Mouse (Mus musculus) cerebellum, adult 11 months (tissue): ENCODE measurements around the gene Slc4a5.

Experiments used
- DNase-seq: peaks from one replicate; pipeline ENCODE4 v3.0.0; 2022

Gene Slc4a5

DNA sequence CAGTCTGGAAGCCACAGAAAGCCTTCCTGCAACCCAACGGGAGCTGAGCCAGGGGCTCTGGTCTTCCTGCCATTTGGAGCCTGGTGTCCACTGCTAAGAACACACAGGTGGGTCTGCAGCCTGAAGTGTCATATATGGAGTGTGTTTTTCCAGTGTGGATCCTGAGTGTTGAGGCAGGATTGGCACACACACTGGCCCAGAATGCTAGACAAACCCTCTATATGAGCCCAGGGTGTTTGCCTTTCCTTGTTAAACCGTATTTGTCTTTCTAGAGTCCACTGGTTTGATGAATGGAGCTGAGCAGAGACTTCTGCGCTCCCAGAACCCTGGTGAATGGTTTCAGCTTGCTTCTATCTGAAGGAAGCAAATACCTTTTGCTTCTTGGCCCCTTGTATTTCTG lies at the start of gene Slc4a5:
TSS of gene Slc4a5 (plus strand) at position 15 of the 400 bp plus-strand sequence.
- DNase-seq, result no peak

DNA sequence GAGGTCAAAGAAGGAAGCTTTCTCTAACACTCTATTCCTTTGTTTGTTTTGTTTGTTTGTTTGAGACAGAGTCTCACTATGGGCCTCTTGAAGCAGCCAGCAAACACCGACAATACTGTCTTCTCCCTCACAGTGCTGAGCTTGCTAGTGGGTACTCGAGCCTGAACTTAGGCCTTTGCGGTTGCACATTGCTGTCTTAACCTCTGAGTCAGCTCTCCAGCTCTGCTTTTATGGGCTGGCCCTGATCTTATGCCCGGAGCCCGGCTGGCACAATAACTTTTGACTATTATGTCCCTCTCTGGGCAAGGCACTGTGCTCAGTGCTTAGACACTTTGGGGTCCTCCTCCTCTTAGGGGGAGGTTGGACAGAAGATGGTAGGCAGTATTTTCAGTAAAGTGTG lies 49.8 kb upstream of the Slc4a5 start:
- no peak for DNase-seq

DNA sequence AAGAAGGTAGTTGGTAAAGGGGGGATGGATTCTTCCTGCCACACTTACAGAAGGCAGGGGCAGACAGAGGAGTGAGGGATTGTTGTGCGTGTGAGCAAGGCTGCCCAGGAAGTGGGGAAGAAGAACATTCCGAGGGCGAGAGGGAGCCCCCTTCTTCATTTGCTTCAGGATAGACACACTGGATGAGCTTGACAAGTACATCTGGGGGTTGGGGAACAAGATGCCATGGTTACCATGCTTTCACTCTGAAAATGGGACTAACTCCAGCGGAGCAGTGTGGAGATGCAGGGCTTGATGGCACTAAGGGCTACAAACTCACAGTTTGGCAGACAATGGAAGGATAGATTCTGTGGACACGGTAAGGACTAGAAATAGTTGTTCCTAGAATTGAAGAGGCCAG lies 48.6 kb upstream of the Slc4a5 start:
- no peak for DNase-seq

DNA sequence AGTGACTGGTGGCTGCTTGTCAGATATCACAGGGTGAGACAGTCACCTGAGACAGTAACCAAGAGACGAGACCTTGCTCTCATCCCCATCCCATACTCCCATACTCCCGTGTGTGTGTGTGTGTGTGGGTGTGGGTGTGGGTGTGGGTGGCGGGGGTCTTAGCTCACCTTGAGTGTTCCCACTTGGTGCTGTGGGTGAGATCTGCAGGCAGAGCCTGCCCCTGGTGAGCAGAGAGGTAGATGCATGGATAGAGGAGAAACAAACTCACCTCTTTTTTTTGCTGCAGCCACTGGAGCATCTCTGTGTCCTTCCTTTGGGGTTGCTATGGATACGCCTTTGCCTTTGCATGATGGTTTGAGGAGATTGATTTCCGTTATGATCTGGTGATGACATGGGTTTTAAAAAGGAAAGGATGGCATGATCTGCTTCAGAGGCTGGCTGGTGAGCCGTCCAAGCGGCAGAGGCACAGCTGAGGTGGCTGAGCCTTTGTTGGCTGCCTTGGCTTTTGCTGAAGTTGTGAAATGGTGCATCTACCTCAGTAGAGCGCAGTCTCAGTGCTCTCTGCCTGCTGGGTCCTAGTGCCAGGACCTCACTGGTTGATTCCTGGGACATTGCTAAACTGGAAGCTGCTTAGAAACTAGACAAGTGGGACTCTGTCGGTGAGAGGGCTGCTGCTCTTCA lies 47.2 kb upstream of the Slc4a5 start:
- DNase-seq, result no peak

DNA sequence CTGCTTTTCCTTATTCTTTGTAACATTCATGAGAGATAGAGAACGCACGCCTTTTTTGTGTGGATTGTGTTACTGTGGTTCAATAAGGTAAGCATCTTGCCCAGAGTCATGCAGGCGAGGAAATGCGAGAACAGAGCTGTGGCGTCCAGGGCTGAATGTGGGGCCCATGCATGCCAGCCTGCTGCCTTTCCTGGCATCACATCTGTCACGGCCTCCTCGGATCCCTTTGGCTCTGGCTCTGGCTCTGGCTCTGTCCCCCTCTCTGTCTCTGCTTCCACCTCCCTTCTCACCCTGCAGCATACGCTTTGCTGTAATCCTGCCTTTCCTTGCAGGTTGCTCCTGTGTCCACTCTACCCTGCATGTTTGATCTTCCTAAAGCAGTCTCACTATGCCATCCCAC lies 43.6 kb upstream of the Slc4a5 start:
- DNase-seq, result no peak

DNA sequence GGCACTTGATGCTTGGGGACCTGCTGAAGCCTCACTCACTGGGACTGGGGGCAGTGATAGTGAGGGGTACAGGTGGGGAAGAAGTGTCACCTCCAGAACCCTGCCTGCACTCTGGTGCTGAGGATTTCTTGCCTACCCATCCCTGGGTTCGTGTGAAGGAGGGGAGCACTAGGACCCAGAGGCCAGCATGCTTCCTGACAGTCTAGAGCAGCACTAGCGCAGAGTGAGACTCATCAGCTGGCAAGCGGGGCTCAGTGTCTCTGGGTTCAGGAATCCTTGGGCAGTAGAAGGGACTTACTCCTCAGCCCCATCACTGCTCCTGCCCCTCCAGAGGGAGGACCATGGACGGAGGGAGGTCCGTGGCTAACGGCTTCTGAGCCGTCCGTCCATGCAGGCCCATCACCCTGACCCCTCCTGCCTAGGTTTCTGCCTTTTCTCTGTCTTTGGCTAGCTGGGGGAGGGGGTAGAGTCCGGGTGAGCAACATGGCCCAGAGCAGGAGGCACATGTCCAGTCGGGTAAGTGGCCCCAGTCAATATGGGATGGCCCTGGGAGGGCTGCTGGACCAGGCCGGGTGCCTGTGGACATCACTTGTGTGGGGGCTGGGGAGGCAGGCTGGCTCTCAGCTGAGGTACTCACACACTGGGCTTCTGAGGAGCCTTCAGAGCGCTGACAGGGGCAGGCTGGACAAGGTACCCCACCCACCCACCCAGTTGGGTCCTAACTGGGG lies 40.1 kb upstream of the Slc4a5 start:
- peak; percentile 62 for DNase-seq

DNA sequence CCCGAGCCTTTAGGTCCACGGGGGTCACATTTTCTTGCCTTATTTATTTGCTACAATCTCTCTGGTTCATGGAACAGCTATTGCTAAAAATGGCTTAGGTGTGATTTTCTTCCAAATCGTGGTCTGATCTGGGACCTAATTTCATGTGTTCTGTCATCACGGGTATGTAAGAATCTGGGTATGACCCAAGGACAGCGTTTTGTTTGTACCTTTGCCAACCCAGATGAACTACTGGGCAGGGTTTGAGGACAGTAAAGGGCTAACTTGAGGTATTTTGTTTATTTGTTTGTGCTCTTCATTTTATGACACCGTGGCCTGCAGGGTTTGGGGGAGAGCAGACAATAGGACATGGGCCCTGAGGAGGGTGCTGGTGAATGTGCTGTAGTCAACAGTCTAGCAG lies 39.0 kb upstream of the Slc4a5 start:
- no peak for DNase-seq

DNA sequence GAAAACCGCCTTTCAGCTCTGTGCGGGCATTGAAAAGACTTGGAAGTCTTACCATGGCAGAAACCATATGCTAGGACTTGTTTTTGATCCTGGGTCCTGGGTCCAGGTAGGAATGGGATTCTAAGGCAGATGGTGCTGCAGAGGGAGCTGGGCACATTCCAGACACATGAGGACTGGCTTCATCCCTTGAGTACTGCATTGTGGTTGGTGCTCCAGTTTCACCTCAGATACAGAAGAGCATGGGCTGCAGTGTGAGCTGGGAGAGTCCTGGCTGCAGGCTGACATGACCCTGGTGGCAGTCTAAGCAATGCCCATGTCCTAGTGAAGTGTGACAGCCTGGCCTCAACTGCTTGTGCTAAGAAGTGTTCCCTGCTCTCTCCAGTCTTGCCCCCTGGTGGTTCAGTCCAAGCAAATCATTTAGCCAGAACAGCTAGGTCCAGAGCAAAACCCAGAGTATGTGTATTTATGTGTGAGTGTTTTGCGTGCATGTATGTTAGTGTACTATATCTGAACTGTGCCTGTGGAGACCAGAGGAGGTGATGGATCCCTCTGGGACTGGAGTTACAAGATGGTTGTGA lies 34.7 kb upstream of the Slc4a5 start:
- no peak for DNase-seq

DNA sequence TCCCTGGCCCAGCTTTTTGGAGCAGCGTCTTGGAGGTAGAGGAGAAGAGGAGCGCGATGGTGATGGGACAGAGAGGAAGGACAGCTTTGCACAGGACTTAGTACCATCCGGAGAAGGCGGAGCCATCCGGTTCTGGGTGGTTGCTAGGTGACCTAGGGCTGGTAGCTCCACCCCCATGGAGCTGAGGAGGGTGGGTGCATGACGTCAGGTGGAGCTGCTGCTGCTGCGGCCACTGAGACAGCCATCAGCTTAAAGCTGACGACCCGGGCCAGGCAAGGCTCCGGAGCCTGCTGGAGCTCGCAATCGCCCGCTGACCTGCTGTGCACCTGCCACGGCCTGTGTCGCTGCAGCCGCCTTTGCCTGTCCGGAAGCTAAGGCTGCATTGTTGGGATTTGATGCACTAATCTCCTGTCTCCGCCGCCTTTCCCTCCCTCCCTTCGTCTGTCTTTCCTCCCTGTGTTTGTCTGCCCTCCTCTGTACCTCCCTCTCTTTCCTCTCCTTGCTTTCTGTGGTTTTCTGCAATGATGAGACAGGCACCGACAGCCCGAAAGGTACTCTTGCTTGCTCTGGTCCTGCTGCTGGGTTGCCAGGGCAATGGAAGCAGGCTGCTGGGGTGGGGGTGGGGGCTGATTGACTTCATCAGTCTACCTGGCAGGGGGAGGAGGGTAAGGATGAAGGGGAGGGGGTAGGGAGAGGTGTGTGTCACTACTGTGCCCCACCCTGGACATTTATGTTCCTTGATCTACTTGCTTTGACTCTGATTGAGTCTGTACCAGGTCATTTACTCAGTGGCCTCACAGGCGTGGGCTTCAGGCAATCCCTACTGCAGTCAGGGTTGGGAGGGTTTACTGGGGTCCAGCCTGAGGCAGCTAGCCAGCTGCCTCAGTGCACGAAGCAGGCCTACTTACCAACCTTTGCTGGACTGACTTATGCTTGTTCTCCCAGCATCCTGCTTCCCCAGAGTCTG lies 33.5 kb upstream of the Slc4a5 start:
- DNase-seq, result peak; percentile 91

DNA sequence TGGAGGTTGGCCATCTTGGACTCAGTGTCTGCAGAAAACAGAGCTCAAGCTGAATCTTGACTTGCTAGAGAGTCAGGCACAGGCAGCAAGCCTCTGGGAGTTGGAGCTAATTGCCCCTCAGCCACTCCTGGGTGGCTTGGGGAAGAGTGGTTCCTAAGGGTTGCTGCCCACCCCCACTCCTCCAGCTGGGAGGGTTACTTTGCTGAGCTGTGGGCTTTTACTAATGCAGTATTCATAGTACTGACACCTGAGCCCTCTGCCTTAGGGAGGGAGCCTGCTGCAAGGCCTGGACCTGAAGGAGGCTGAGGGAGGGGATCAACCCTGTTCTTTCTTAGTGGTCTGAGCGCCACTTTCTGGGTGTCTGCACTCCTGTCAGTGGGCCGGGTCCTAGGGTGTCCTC lies 32.7 kb upstream of the Slc4a5 start:
- no peak for DNase-seq

DNA sequence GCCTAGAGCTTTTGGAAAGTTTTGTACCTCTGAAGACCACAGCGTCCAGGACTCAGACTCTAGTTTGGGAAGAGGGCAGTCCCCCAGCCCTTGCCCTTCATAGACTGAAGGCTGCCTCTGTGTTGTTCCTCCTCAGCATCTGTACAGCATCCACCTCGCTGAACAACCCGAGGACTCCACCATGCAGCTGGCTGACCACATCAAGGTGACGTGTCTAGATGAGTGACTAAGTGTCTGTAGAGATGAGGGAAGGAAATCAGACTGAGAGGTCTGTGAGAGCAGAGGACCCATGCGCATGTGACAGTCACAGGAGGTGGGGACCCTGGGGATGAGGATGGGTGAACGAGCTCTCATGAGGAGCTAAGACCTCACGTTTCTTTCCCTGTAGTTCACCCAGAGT lies 26.1 kb upstream of the Slc4a5 start:
- DNase-seq, result no peak

DNA sequence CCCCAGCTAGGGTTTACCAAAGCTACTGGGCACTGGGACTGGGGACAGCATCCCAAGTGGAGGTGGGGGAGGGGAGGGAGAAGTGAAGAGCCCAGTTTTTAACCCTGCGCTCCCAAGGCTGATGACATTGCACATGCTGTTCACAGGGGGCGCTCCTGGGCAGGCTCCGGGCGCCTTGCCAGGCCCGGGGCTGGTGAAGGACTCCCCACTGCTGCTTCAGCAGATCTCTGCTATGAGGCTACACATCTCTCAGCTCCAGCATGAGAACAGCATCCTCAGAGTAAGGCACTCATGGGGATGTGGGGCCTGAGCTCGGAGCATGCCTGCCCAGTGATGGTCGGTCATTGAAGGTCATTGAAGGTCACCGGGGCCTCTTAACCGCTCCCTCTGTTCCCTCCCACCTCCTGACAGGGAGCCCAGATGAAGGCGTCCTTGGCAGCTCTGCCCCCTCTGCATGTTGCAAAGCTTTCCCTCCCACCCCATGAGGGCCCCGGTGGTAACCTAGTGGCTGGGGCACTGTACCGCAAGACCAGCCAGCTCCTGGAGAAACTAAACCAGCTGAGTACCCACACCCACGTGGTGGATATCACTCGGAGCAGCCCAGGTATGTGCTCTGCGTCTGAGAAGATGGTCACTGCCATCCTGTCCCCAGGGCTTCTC lies 22.2 kb upstream of the Slc4a5 start:
- peak; percentile 83 for DNase-seq

DNA sequence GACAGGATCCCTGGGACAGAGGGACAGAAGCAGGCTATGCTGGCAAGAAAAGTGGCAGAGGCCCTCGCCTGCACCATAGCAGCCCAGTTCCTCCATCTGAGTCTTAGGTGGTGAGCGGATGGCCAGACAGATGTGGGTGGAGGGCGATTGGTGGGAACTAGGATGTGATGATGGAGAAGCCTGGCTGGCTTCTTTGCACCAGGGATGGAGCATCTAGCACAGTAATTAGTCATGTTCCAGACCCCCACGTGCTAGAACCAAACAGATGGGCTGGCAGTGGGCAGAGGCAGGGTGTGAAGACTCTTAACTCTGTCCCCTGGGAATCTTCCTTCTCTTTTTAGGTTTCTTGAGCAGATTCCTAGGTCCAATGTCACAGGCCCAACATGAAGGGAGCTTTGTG lies 16.3 kb upstream of the Slc4a5 start:
- DNase-seq, result no peak

DNA sequence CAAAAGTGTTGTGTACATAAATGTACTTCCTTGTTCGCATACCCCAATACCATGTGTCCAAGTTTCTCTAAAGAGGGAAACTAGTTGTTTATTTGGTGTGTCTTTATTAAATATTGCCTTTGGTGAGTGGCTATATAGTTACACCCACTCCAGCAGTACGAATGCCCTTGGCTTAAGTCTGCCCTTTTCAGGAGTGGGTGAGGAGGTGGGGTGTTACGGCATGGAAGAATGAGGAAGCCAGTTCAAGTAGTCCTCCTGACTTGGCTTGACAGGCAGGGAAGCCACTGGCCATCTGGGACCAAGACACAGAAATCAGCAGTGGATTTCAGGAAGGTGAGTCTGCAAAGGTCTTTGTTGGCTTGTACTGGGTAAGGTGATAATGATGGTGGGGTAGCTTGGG lies 13.8 kb upstream of the Slc4a5 start:
- DNase-seq, result no peak

DNA sequence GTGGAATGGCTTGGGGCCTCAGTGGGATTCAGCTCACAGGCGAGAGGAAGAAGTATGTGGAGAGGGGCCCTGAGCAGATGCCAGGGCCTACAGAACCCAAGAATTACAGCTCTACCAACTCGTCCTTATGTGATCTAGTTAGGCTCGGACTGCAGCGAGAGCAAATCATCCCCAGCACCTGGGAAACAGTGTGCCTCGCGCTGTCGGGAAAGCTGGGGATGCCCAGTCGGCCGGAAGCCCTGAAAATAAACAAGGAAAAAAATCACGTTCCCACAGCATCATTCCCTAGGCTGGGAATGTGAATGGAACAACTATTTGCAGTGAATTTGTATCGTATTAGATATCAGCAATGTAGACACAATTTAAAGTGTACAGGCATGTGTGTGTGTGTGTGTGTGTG lies 13.3 kb upstream of the Slc4a5 start:
- no peak for DNase-seq

DNA sequence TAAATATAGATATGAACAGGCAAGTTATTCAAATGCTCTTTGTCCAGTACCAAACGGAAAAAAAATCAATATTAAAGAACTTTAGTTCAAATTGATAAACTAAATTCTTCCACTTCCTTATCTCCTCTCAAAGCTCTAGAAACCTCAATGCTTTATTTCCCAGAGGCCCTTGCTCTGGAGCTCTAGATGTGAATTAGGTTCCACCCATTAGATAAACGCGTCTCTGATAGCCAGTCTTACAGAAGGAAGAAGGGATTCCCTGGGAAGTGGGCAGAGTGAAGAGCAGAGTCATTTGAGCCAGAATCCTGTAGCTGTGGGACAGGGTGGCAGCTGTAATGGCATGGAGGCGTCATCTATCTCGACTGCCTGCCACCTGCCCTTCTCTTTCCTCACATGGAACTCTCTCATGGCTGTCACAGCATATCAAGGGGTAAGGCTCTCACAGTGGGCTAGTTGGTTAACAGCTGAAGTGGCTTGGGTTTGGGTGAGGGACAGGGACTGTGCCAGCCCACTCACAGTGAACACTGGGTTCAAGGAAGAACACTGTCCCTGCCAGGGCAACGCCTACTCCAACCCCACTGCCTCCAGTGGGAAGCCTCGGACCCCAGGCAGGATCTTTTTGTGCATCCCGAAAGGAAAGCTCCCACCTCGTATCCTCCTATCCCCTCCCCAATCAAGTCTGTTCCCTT lies 12.1 kb upstream of the Slc4a5 start:
- no peak for DNase-seq

DNA sequence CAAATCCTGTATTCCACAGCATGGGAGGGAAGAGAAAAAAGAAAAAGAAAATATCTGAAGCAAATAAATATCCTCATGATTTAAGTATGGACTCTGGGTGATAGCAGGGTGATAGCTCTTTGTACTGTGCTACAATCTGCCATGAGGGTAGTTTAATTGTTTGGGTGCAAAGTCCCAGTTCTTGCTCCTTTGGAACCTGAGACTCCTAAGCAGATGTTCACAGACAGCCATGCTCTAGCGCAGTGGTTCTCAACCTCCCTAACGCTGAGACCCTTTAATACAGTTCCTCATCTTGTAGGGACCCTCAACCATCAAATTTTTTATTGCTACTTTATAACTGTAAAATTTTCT lies 11.6 kb upstream of the Slc4a5 start:
- DNase-seq, result no peak

DNA sequence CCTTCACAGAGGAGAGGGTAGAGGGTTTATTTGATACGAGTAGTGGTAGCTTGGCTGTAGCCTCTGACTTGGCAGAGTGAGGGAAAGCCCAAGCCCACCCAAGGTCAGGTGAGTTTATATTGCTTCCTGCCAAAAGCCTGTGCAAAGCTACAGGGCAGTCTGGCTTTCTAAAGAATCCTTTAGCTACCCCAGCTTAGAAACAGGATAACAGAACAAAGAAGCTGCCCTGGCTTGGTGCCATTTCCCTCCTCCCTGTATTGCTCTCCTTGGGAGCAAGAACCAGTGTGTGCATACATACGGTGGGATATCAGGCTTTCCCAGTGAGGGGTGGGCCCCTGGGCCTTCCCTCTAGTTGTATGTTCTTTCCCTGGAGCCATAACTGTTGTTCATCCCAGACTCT lies 9.1 kb upstream of the Slc4a5 start:
- no peak for DNase-seq

DNA sequence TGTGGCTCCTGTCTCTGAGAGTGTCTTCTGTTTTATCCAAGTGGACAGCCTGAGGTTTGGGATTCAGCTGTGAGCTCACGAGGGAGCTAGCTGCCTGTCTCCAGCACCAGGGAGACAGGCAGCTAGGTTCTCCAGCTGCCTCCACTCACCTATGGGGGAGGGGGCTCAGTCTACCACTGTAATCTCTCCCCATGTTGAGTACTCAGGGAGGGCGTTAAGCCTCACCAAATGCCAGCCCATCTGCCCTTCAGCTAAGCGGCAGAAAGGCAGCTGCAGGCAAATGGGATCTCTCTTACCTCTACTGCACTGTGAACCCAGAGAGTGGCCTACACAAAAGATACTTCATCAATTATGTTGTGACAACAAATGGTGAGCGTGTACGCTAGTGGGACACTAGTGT lies 8.1 kb upstream of the Slc4a5 start:
- no peak for DNase-seq

DNA sequence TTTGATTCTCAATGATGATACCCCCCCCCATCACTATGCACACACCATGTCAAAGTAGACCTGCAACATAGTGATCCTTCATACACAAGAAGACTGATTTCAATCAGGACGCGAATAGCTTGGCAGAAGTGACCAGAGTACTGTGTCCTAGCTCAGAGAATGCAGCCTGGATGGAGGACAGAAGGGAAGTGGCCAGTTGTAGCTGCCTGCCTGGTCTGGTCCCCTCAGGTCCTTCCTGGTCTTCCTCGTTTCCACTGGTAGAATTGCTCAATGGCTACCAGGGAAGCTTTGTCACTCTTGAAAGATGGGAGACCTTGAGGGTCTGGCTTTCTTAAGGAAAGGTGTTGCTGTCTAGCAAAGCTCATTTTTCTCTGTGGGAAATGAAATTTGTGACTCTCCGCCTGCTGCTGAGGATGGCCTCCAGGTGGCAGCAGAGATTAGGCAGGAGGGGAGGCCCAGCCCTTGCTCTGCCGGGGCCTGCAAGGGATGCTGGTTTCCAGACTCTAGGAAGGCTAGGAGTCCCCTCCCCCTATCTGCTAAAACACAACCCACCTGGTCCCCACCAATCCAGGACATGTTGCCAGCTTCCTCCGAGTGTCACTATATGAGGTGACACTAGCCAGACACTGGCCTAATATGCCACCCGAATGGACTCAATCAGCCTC lies 4.5 kb upstream of the Slc4a5 start:
- peak; percentile 64 for DNase-seq

DNA sequence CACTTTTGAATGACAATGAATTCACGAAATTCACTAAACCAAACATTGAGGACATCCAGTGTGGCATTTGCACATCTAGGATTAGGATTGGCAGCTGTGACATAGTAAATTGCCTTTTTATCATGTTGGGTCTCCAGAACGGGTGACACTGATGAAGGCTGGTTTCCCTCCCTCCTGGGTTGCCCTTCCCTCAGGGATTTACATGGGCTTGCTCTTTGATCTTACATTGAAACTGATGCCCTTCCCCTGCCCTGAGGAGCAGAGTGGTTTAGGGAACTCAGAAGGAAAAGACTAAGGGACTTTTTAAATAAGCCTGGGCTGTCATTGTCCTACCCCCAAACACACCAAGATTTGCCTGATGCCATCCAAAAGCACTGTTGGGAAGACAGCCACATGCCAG lies 11.9 kb downstream of the Slc4a5 start:
- DNase-seq, result no peak

DNA sequence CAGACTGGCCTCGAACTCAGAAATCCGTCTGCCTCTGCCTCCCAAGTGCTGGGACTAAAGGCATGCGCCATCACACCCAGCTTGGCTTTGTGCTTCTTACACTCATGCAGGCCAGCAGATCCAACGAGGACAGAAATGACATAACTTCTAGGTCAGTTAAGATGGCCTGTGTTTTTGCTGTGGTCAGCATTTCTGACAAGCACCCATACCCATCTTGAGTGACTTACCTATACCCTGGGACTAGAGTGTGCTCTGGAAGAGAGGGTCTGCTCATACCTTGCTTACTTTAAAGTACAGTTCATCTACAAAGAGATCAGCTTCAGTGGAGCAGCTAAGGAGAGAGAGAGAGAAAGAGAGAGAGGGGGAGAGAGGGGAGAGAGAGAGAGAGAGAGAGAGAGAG lies 13.7 kb downstream of the Slc4a5 start:
- DNase-seq, result no peak
